Mouse (Mus musculus): ENCODE data around the gene Plg. TPM values are rescaled to one million over a fixed set of nuclear protein-coding genes. Genes with fewer than 3 reads are reported as not detected.

The Plg gene
- total and polyA plus RNA-seq, 2 experiments from 2014 or later, result 0.21 TPM; not detected in 1

DNA sequence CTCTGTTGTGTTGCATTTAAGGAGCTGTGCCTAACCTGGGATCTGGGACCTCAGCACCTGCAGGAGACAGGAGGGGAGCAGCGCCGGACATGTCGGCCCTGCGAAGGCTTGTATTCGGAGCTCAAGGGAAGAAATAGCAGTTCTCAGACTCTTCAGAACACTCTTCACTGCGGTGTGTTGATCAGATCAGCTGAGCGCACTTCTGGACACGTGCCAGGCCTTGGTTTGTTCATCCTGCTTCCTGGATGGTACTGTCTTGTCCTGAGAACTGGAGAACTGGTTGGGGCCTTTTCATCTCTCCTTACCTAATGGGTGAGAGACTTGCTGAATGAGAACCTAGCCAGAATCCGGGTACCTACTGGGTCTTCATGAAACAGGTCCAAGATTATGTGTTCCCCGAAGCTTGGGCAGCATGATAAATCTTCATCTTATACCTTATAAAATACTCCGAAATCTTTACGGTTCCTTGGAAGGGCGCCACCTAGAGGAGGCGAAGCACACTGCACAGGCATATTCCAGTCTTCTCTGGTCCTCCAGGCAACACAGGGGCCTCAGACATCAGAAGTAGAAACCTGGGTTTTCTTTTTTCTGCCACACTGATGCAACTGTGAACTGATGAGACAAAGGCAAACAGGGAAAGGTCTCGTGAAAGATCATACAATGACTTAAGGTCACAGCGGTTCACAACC lies 42.6 kb downstream of the Plg start:
- H3K9ac ChIP-seq (replicated peaks; ENCODE audit: low read length), result no peak overlapping the region
- ATAC-seq (no peak), DNase-seq (ENCODE audit: low spot score) (peak; percentile 31)
- H3K27me3 ChIP-seq (ENCODE audit: insufficient read depth, low read length), result no peaks in the 10 kb centered on the region
- WGBS, result 64% methylated on average over 16 of the region's 16 CpGs
- no peaks in the 10 kb centered on the region for H3K9me3 ChIP-seq (ENCODE audit: low read length)
- no peaks in the 10 kb centered on the region for H3K4me1 ChIP-seq (ENCODE audit: insufficient read depth, low read length)
- no peak overlapping the region for H3K4me2 ChIP-seq (ENCODE audit: low read depth, low read length)
- no peaks in the 10 kb centered on the region for H3K36me3 ChIP-seq (ENCODE audit: insufficient read depth, low read length)
- no peak overlapping the region for H3K27ac ChIP-seq
- no peak overlapping the region for H3K4me3 ChIP-seq (ENCODE audit: low read length)
- peak; percentile 70 for TF ChIP-seq CTCF (IDR thresholded peaks at IDR 0.05; ENCODE audit: low read depth)

DNA sequence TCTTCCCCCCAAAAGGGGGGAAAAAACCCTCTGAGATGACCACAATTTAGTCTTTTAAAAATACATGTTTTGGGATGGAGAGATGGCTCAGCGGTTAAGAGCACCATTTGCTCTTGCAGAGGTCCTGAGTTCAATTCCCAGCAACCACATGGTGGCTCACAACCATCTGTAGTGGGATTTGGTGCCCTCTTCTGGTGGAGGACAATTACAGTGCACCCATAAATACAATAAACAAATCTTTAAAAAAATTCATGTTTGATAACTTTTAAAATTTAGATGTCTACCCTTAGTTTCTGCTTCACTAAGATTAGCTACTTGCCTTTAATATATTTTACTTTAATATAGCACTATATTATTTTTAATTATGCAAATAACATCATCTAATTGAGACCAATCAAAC lies 43.7 kb downstream of the Plg start:
- no peak overlapping the region for H3K4me2 ChIP-seq (ENCODE audit: low read depth, low read length)
- H3K4me3 ChIP-seq (ENCODE audit: low read length), result no peak overlapping the region
- H3K4me1 ChIP-seq (ENCODE audit: insufficient read depth, low read length), result no peaks in the 10 kb centered on the region
- no peak overlapping the region for H3K9ac ChIP-seq (replicated peaks; ENCODE audit: low read length)
- no peaks in the 10 kb centered on the region for H3K27me3 ChIP-seq (ENCODE audit: insufficient read depth, low read length)
- ATAC-seq (no peak), DNase-seq (ENCODE audit: low spot score) (no peak)
- 83% methylated on average over 1 of the region's 1 CpGs for WGBS
- no peak overlapping the region for H3K27ac ChIP-seq
- TF ChIP-seq CTCF (IDR thresholded peaks at IDR 0.05; ENCODE audit: low read depth), result peak; percentile 33
- H3K9me3 ChIP-seq (ENCODE audit: low read length), result no peaks in the 10 kb centered on the region
- no peaks in the 10 kb centered on the region for H3K36me3 ChIP-seq (ENCODE audit: insufficient read depth, low read length)

DNA sequence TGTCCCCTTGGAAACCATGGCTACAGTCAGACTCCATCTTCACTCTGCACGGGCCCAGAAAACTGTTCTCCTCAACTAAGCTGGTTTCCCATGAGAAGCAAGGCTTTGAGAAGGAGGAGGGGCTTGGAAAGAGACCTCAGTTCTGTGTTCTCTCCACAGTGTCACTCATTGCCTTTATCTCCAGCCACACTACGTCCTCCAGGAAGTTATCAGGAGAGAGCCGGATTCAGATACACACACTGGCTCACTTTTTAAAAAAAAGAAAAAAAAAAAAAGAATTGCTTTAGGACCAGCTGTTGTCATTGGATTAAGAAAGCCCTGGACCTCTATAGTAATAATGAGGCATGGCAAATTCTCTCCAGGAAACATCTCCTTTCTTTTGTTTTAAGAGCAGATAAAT lies 48.7 kb downstream of the Plg start:
- no peak for ATAC-seq
- DNase-seq (ENCODE audit: low spot score), result no peak
- Histone ChIP-seq H3K9ac (replicated peaks; ENCODE audit: low read length) (no peak overlapping the region), H3K4me3 (ENCODE audit: low read length) (no peak overlapping the region), H3K27me3 (ENCODE audit: insufficient read depth, low read length) (no peaks in the 10 kb centered on the region), H3K4me2 (ENCODE audit: low read depth, low read length) (no peak overlapping the region), H3K27ac (no peak overlapping the region), H3K9me3 (ENCODE audit: low read length) (no peaks in the 10 kb centered on the region), H3K4me1 (ENCODE audit: insufficient read depth, low read length) (no peaks in the 10 kb centered on the region), H3K36me3 (ENCODE audit: insufficient read depth, low read length) (no peaks in the 10 kb centered on the region)
- WGBS, result 38% methylated on average over 3 of the region's 3 CpGs
- TF ChIP-seq CTCF (IDR thresholded peaks at IDR 0.05; ENCODE audit: low read depth), result no peak

DNA sequence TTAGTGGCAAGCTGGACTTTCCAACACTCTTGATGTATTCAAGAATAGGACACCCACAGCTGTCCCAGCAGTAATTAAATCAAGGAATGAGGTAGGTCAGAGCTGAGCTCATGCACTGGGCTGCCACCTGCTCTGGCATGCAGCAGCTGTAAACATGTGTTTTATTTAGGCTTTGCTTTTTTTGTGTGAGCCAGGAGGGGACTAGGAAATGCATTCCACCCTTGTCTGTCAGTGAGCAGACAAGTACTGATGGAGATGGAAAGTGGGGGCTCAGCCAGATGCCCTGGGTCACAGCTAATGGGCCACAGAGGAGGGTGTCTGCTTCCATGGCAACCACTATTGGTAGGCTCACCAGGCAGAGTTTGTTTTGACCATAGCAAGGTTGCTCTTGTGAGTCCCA lies 50.0 kb downstream of the Plg start:
- Histone ChIP-seq H3K4me2 (ENCODE audit: low read depth, low read length) (no peak overlapping the region), H3K4me1 (ENCODE audit: insufficient read depth, low read length) (no peaks in the 10 kb centered on the region), H3K27me3 (ENCODE audit: insufficient read depth, low read length) (no peaks in the 10 kb centered on the region), H3K9me3 (ENCODE audit: low read length) (no peaks in the 10 kb centered on the region), H3K9ac (replicated peaks; ENCODE audit: low read length) (no peak overlapping the region), H3K4me3 (ENCODE audit: low read length) (no peak overlapping the region), H3K36me3 (ENCODE audit: insufficient read depth, low read length) (no peaks in the 10 kb centered on the region), H3K27ac (no peak overlapping the region)
- ATAC-seq (no peak), DNase-seq (ENCODE audit: low spot score) (peak; percentile 20)
- TF ChIP-seq CTCF (IDR thresholded peaks at IDR 0.05; ENCODE audit: low read depth), result no peak

DNA sequence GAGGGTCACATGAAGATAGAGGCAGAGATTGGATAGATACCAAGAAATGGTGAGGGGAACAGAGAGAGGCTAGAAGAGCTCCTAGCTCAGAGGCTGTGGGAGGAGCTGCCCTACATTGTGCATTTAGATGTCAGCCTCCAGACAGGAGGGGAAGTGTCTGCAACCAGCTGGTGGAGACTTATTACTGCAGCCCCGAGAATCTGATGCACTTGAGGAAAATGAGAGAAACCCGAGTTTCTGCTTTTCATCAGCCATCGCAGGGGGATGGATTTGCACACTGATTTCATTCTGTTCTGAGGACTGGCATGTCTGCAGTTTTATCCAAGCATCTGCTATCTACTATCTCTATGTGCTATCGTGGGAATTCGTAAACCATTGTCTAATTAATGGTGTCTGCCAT lies 53.3 kb downstream of the Plg start:
- ATAC-seq, result peak; percentile 85
- peak overlapping the region; percentile 15; the same call in 1 of the 2 replicates for H3K27ac ChIP-seq
- no peaks in the 10 kb centered on the region for H3K4me1 ChIP-seq (ENCODE audit: insufficient read depth, low read length)
- WGBS, result 61% methylated on average over 5 of the region's 5 CpGs
- no peaks in the 10 kb centered on the region for H3K9me3 ChIP-seq (ENCODE audit: low read length)
- H3K36me3 ChIP-seq (ENCODE audit: insufficient read depth, low read length), result no peaks in the 10 kb centered on the region
- peak; percentile 43 for DNase-seq (ENCODE audit: low spot score)
- no peak overlapping the region for H3K9ac ChIP-seq (replicated peaks; ENCODE audit: low read length)
- H3K27me3 ChIP-seq (ENCODE audit: insufficient read depth, low read length), result no peaks in the 10 kb centered on the region
- TF ChIP-seq CTCF (IDR thresholded peaks at IDR 0.05; ENCODE audit: low read depth), result peak; percentile 21; the same call in 1 of the 2 replicates
- no peak overlapping the region for H3K4me2 ChIP-seq (ENCODE audit: low read depth, low read length)
- H3K4me3 ChIP-seq (ENCODE audit: low read length), result no peak overlapping the region

DNA sequence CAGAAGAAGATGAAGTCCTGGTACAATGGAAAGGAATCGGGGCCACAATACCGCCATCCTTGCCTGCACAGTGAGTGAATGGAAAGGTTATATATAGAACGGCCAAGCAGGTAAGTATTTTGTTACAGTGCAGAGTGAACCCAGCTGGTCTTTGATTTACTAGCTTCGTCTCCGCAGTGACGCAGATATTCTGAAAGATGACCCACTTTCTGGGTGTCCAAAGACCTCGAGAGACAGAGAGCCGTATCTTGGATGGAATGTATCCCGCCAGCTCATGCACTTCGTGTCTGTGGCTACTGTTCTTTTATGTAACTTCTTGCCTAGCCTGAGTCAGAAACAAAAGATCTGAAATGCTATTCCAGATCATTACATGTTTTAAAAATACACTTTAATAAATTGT lies 59.4 kb downstream of the Plg start:
- Histone ChIP-seq H3K4me1 (ENCODE audit: insufficient read depth, low read length) (no peaks in the 10 kb centered on the region), H3K4me3 (ENCODE audit: low read length) (no peak overlapping the region), H3K9ac (replicated peaks; ENCODE audit: low read length) (no peak overlapping the region), H3K36me3 (ENCODE audit: insufficient read depth, low read length) (no peaks in the 10 kb centered on the region), H3K27me3 (ENCODE audit: insufficient read depth, low read length) (no peaks in the 10 kb centered on the region), H3K9me3 (ENCODE audit: low read length) (no peaks in the 10 kb centered on the region), H3K27ac (no peak overlapping the region), H3K4me2 (ENCODE audit: low read depth, low read length) (no peak overlapping the region)
- TF ChIP-seq CTCF (IDR thresholded peaks at IDR 0.05; ENCODE audit: low read depth), result no peak
- ATAC-seq, result no peak
- DNase-seq (ENCODE audit: low spot score), result no peak
- WGBS, result 82% methylated on average over 10 of the region's 10 CpGs

DNA sequence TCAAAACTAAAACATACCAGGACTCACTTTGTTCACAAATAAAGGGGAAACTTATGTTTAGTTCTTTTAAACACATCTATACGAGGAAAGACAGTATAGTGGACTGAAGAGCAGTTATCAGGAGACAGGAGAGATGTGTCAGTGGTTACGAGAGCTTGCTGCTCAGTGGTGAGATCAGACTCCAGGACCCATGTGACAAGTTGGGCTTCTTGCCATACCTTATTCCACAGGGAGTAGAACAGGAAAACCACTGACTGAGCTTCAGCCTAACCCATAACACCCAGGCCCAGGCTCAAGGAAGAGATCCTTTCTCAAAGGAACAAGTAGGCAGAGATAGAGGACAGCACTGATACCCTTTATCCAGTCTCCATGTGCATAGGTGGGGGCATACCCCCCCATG lies 66.2 kb downstream of the Plg start:
- WGBS, result 71% methylated on average over 2 of the region's 2 CpGs
- Histone ChIP-seq H3K4me3 (ENCODE audit: low read length) (no peak overlapping the region), H3K27ac (no peak overlapping the region), H3K4me2 (ENCODE audit: low read depth, low read length) (no peak overlapping the region), H3K36me3 (ENCODE audit: insufficient read depth, low read length) (no peaks in the 10 kb centered on the region), H3K9me3 (ENCODE audit: low read length) (no peaks in the 10 kb centered on the region), H3K9ac (replicated peaks; ENCODE audit: low read length) (no peak overlapping the region), H3K27me3 (ENCODE audit: insufficient read depth, low read length) (no peaks in the 10 kb centered on the region), H3K4me1 (ENCODE audit: insufficient read depth, low read length) (no peaks in the 10 kb centered on the region)
- DNase-seq (ENCODE audit: low spot score) (no peak), ATAC-seq (no peak)
- TF ChIP-seq CTCF (IDR thresholded peaks at IDR 0.05; ENCODE audit: low read depth), result no peak
